Mouse (Mus musculus) bone marrow macrophage, adult 2 months (primary cell): ENCODE data around the gene Psg16.

Source experiments
- CTCF ChIP-seq: IDR thresholded peaks from 2 replicates; pipeline ENCODE4 v1.5.1; 2012; ENCODE audit warnings: low read depth, mild to moderate bottlenecking, low read length, moderate library complexity
- POLR2A ChIP-seq: IDR thresholded peaks from 2 replicates; pipeline ENCODE4 v1.6.1; 2012; ENCODE audit warnings: mild to moderate bottlenecking, low read depth, low read length, borderline replicate concordance

GRCm38 (mm10) chr7:17024141-17024540 is 49.7 kb upstream of the Psg16 start:
- TF ChIP-seq POLR2A = no peak
- no peak for TF ChIP-seq CTCF
